Mouse (Mus musculus) kidney, postnatal 0 days (tissue): ENCODE measurements around the gene Mindy4. TPM values are rescaled to one million over a fixed set of nuclear protein-coding genes. Genes with fewer than 3 reads are reported as not detected.

Experiments
- ATAC-seq: fragments of 200-750 bp; cut with Nextera tagmentation; replicated peaks from 2 replicates; pipeline ENCODE4 v1.8.0; 2017; ENCODE audit warnings: low read depth, moderate number of reproducible peaks, moderate TSS enrichment, moderate library complexity; ENCODE audit not compliant: low FRiP score
- DNase-seq: peaks from one replicate; pipeline ENCODE4 v3.0.0-alpha.2; 2016; ENCODE audit warnings: low spot score
- H3K27ac ChIP-seq: fragments of 300-500 bp; sonication (generic); 2 replicates; pipeline ENCODE4 v1.5.1; 2014; ENCODE audit warnings: mild to moderate bottlenecking
- H3K27me3 ChIP-seq: fragments of 300-500 bp; sonication (generic); 2 replicates; pipeline ENCODE4 v1.6.1; 2014; ENCODE audit warnings: low read length, mixed read lengths; ENCODE audit not compliant: insufficient read depth
- H3K36me3 ChIP-seq: fragments of 300-500 bp; sonication (generic); 2 replicates; pipeline ENCODE4 v1.6.1; 2014; ENCODE audit warnings: low read length, mixed read lengths; ENCODE audit not compliant: insufficient read depth
- H3K4me1 ChIP-seq: fragments of 300-500 bp; sonication (generic); replicated peaks from 2 replicates; pipeline ENCODE4 v1.6.1; 2014; ENCODE audit warnings: antibody characterized with exemption, low read length, mixed read lengths; ENCODE audit not compliant: insufficient read depth
- H3K4me2 ChIP-seq: fragments of 300-500 bp; sonication (generic); 2 replicates; pipeline ENCODE4 v1.6.1; 2014; ENCODE audit warnings: mild to moderate bottlenecking, low read length, moderate library complexity, mixed read lengths
- H3K4me3 ChIP-seq: fragments of 300-500 bp; sonication (generic); replicated peaks from 2 replicates; pipeline ENCODE4 v1.5.1; 2014; ENCODE audit warnings: low read depth, low read length
- H3K9ac ChIP-seq: fragments of 300-500 bp; sonication (generic); 2 replicates; pipeline ENCODE4 v1.6.1; 2014; ENCODE audit warnings: low read depth, low read length
- H3K9me3 ChIP-seq: fragments of 300-500 bp; sonication (generic); replicated peaks from 2 replicates; pipeline ENCODE4 v1.6.1; 2016; ENCODE audit warnings: low read length, inconsistent platforms, mixed read lengths
- CTCF ChIP-seq: IDR thresholded peaks from 2 replicates; pipeline ENCODE4 v1.5.1; 2016; ENCODE audit warnings: antibody characterized with exemption, low read depth, mild to moderate bottlenecking, moderate library complexity
- WGBS: fragments of 180-500 bp; shearing (Covaris S2); extraction: QIAGEN DNeasy Blood & Tissue Kit; methylation state at CpG from one replicate; pipeline ENCODE4 v1.1.7; 2014; 5-methylcytosine and 5-hydroxymethylcytosine counted together
- polyA plus RNA-seq: library from polyadenylated mRNA; unstranded; fragments of >200 nt; fragmentation: Nextera tagmentation; extraction: Ambion mirVana; gene quantifications from 2 replicates; pipeline ENCODE4 v1.2.1, GENCODE M21; 2015

Gene Mindy4
- polyA plus RNA-seq, result 11.6 TPM in 2 replicates

DNA sequence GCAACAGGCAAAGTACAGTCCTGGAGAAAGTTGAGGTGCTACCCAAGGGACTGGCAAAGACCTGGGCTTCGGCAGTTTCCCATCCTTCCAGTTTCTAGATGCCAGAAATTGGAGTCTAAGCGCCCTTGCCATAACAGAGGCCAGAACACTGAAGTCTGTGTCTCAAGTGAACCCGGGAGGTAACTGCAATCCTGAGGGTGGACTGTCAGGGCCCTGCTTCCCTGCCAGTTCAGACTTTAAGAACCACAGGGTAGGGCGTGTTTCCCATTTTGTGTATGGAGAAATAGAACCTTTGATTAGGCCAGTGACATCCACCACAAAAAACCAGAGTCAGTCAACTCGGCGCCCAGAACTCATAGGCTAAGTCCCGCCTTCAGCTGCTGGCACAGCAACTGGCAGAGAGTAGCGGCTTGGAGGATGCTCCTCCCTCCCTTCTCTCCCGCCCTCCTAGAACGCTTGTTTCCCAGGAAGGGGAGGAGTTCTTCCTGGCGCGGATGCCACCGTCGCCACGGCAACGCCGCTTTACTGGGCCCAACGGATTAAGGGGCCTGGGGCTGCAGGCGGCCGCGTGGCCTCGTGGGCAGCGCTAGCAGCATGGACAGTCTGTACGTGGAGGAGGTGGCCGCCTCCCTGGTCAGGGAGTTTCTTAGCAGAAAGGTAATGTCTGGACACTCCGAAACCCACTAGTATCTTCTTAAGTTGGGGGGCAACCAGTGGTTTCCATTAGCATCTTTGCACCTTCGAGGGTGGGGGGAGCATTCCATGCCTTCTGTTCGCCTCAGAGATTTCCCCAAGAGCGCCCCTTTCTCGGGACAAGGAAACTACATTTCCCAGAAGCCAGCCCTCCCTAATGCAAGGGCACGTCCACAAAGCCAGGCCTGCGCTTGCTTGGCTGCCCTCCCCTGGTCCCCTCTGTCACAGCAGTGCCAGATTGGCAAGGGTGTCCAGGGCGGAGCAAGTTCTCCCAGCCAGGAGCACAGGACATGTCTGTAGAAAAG is at the start of gene Mindy4:
Gene Mindy4, plus strand, starts transcription at position 471 of the 998 bp plus-strand sequence.
- ATAC-seq (peak; percentile 92), DNase-seq (peak; percentile 97)
- Histone ChIP-seq H3K4me1 (no peaks in the 10 kb centered on the region), H3K9ac (peak within 1 kb of the TSS; percentile 55), H3K36me3 (no peaks in the 10 kb centered on the region), H3K27ac (peak within 1 kb of the TSS; percentile 65), H3K4me2 (peak within 1 kb of the TSS; percentile 68), H3K9me3 (no peaks in the 10 kb centered on the region), H3K27me3 (no peaks in the 10 kb centered on the region), H3K4me3 (peak within 1 kb of the TSS; percentile 52)
- WGBS, result 3% methylated on average over 32 of the region's 33 CpGs
- TF ChIP-seq CTCF, result peak; percentile 58

GRCm38 (mm10) chr6:55159256-55159655 is 43.9 kb upstream of the Mindy4 start:
- H3K4me1 ChIP-seq, result no peaks in the 10 kb centered on the region
- ATAC-seq, result no peak
- H3K9me3 ChIP-seq, result no peaks in the 10 kb centered on the region
- H3K27ac ChIP-seq, result no peak overlapping the region
- H3K4me3 ChIP-seq, result no peak overlapping the region
- H3K4me2 ChIP-seq, result no peak overlapping the region
- no peak overlapping the region for H3K9ac ChIP-seq
- TF ChIP-seq CTCF, result no peak
- DNase-seq, result no peak
- 60% methylated on average over 1 of the region's 1 CpGs for WGBS
- H3K27me3 ChIP-seq, result no peaks in the 10 kb centered on the region
- no peaks in the 10 kb centered on the region for H3K36me3 ChIP-seq

GRCm38 (mm10) chr6:55161311-55161761 is 41.8 kb upstream of the Mindy4 start:
- Histone ChIP-seq H3K9ac (no peak overlapping the region), H3K9me3 (no peaks in the 10 kb centered on the region), H3K4me1 (no peaks in the 10 kb centered on the region), H3K27me3 (no peaks in the 10 kb centered on the region), H3K4me3 (no peak overlapping the region), H3K36me3 (no peaks in the 10 kb centered on the region), H3K27ac (no peak overlapping the region), H3K4me2 (no peak overlapping the region)
- 70% methylated on average over 5 of the region's 5 CpGs for WGBS
- ATAC-seq (no peak), DNase-seq (no peak)
- TF ChIP-seq CTCF, result no peak

DNA sequence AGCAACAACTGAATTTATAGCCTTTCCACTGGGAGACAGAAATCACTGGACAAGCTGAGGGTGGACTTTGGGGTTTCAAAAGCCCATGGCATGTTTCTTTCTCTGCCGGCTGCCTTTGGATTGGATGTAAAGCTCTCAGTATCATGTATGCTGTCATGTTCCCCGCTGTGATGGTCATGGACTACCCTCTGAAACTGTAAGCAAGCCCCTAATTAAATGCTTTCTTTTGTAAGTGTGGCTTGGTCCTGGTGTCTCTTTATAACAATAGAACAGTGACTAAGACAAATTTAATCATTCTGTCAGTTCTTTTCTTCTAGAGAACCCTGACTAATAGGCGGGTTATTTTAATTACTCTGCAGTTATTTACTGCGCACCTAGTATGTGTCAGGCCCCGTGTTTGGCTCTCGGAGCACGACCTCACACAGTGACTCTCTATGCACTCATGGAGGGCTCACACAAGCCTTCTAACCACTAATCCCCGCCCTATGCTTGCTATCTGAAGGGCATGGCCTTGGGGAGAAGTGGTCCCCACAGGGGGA is 40.1 kb upstream of the Mindy4 start:
- Histone ChIP-seq H3K4me2 (no peak overlapping the region), H3K9ac (no peak overlapping the region), H3K9me3 (no peaks in the 10 kb centered on the region), H3K36me3 (no peaks in the 10 kb centered on the region), H3K27ac (no peak overlapping the region), H3K4me3 (no peak overlapping the region), H3K27me3 (no peaks in the 10 kb centered on the region), H3K4me1 (no peaks in the 10 kb centered on the region)
- no peak for TF ChIP-seq CTCF
- no peak for DNase-seq
- ATAC-seq, result no peak
- WGBS, result 77% methylated on average over 8 of the region's 8 CpGs

DNA sequence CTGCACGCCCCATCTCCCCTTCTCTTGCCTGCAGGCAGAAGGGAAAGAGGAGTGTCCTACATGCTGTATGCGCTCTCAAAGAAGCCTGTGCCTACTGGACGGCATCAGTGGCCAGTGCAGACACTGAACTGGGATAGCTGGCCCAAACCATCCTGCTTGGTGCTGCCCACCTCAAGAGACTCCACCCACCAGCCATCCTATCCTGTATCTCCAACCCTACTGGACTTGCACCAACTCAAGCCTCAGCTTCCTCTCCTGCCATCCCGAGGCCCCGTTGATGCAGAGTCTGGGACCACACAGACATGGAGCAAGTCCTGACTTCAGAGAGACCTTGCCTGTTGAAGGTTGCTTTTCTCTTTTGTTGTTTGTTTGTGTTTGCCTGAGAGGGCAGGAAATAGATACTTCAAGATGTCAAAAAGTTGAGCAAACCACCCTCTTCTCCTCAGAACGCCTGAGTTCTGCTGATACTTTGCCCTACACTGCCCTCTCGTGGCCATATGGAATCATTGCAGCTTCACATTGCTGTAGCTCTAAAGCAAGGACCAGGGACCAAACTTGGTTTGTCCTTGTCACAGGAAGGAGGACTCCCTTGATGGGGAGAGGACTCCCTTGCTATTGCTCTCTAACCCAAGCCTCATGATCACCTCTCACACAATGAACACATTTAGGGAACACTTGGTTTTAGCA is 36.3 kb upstream of the Mindy4 start:
- ATAC-seq (0 out of 2 replicates have a peak, but pooled peaks have one; percentile 31), DNase-seq (peak; percentile 88)
- H3K9ac ChIP-seq, result no peak overlapping the region
- no peak overlapping the region for H3K27ac ChIP-seq
- peak; percentile 93 for TF ChIP-seq CTCF
- H3K4me2 ChIP-seq, result no peak overlapping the region
- H3K4me3 ChIP-seq, result no peak overlapping the region
- no peaks in the 10 kb centered on the region for H3K9me3 ChIP-seq
- H3K27me3 ChIP-seq, result no peaks in the 10 kb centered on the region
- no peaks in the 10 kb centered on the region for H3K36me3 ChIP-seq
- WGBS, result 43% methylated on average over 7 of the region's 7 CpGs
- H3K4me1 ChIP-seq, result no peaks in the 10 kb centered on the region

DNA sequence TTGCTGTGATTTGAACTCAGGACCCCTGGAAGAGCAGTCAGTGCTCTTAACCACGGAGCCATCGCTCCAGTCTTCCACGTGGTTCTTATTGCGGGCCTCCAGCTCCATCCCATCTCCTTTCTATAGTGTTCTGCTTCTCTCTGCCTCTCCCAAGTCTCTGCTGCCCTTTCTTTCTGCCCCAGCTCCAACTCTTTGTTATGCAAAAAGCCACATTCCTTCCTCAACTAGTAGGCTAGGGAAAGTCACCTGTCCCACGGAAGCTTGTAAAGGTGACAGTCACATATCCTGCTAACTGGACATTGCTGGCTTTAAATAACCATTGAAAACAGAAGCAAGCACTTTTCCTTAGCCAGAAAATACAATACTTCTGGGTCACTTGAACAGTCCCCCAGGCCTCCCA is 33.4 kb upstream of the Mindy4 start:
- ATAC-seq, result no peak
- no peak overlapping the region for H3K27ac ChIP-seq
- no peak for TF ChIP-seq CTCF
- 66% methylated on average over 5 of the region's 5 CpGs for WGBS
- H3K4me2 ChIP-seq, result no peak overlapping the region
- no peaks in the 10 kb centered on the region for H3K36me3 ChIP-seq
- no peaks in the 10 kb centered on the region for H3K9me3 ChIP-seq
- no peak for DNase-seq
- no peaks in the 10 kb centered on the region for H3K27me3 ChIP-seq
- no peak overlapping the region for H3K4me3 ChIP-seq
- no peak overlapping the region for H3K9ac ChIP-seq
- H3K4me1 ChIP-seq, result peaks cover 8% of the 10 kb centered on the region; the same call in 1 of the 2 replicates
